Mouse (Mus musculus): ENCODE measurements around the gene Fignl2. TPM values are rescaled to one million over a fixed set of nuclear protein-coding genes. Genes with fewer than 3 reads are reported as not detected.

The Fignl2 gene
- polyA plus RNA-seq, 2 experiments: 0.28 to 1.0 TPM

DNA sequence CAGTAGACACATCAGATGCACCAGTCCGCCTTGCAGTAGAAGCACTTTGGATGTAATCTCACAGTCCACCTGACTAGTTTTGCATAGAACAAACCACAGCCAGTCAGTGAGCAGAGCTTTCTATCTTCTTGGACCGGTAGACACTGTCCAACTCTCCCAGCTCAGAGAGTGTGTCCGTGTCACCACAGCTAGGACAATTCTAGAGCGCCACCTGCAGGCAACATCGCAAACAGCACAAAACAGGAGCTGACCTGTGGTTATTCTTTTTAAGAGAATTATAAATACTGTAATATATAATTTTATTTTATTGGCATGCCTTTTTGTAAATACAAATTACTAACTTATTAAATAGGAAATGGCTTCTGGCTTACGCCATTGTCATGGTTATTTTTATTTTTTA lies 35.8 kb downstream of the Fignl2 start:
- Histone ChIP-seq H3K9me3 (ENCODE audit: control insufficient read depth, low read length) (no peaks in the 10 kb centered on the region), H3K27me3 (ENCODE audit: control insufficient read depth, insufficient read depth, low read length) (peaks cover 58% of the 10 kb centered on the region), H3K4me3 (ENCODE audit: insufficient read depth in 1 of 2, low read depth in 2 of 2, low read length in 2 of 2) (no peak overlapping the region), H3K4me1 (replicated peaks; ENCODE audit: control insufficient read depth in 2 of 2, insufficient read depth in 2 of 2, low read length in 1 of 2) (no peaks in the 10 kb centered on the region), H3K36me3 (replicated peaks; ENCODE audit: control insufficient read depth, insufficient read depth, low read depth) (no peaks in the 10 kb centered on the region), H3K27ac (no peak overlapping the region), H3K9ac (replicated peaks) (no peak overlapping the region), H3K4me2 (ENCODE audit: low read depth) (no peak overlapping the region)
- 19% methylated on average over 6 of the region's 6 CpGs for WGBS (ENCODE audit: insufficient replicate concordance)
- DNase-seq (ENCODE audit: low read depth in 3 of 3, low spot score in 3 of 3) (peak in 1 of 3 experiments; percentile 12), ATAC-seq (ENCODE audit: insufficient read depth) (no peak)
- TF ChIP-seq CTCF (IDR thresholded peaks at IDR 0.05; ENCODE audit: low read depth) (peak; percentile 71), EP300 (IDR thresholded peaks at IDR 0.05; ENCODE audit: low read depth) (no peak)

GRCm38 (mm10) chr15:101041966-101042365 lies 36.4 kb downstream of the Fignl2 start:
- H3K27me3 ChIP-seq (ENCODE audit: control insufficient read depth, insufficient read depth, low read length): peaks cover 51% of the 10 kb centered on the region
- DNase-seq (ENCODE audit: low read depth in 3 of 3, low spot score in 3 of 3) (no peak), ATAC-seq (ENCODE audit: insufficient read depth) (no peak)
- H3K27ac ChIP-seq: no peak overlapping the region
- 34% methylated on average over 6 of the region's 6 CpGs for WGBS (ENCODE audit: insufficient replicate concordance)
- H3K36me3 ChIP-seq (replicated peaks; ENCODE audit: control insufficient read depth, insufficient read depth, low read depth): no peaks in the 10 kb centered on the region
- no peak overlapping the region for H3K4me3 ChIP-seq (ENCODE audit: insufficient read depth in 1 of 2, low read depth in 2 of 2, low read length in 2 of 2)
- H3K4me1 ChIP-seq (replicated peaks; ENCODE audit: control insufficient read depth in 2 of 2, insufficient read depth in 2 of 2, low read length in 1 of 2): no peaks in the 10 kb centered on the region
- no peak overlapping the region for H3K9ac ChIP-seq (replicated peaks)
- no peaks in the 10 kb centered on the region for H3K9me3 ChIP-seq (ENCODE audit: control insufficient read depth, low read length)
- H3K4me2 ChIP-seq (ENCODE audit: low read depth): no peak overlapping the region
- TF ChIP-seq CTCF (IDR thresholded peaks at IDR 0.05; ENCODE audit: low read depth) (no peak), EP300 (IDR thresholded peaks at IDR 0.05; ENCODE audit: low read depth) (no peak)

GRCm38 (mm10) chr15:101039651-101040050 lies 38.7 kb downstream of the Fignl2 start:
- Histone ChIP-seq H3K4me3 (ENCODE audit: insufficient read depth in 1 of 2, low read depth in 2 of 2, low read length in 2 of 2) (no peak overlapping the region), H3K4me2 (ENCODE audit: low read depth) (no peak overlapping the region), H3K9me3 (ENCODE audit: control insufficient read depth, low read length) (no peaks in the 10 kb centered on the region), H3K9ac (replicated peaks) (no peak overlapping the region), H3K27ac (no peak overlapping the region), H3K36me3 (replicated peaks; ENCODE audit: control insufficient read depth, insufficient read depth, low read depth) (no peaks in the 10 kb centered on the region), H3K27me3 (ENCODE audit: control insufficient read depth, insufficient read depth, low read length) (peaks cover 29% of the 10 kb centered on the region), H3K4me1 (replicated peaks; ENCODE audit: control insufficient read depth in 2 of 2, insufficient read depth in 2 of 2, low read length in 1 of 2) (no peaks in the 10 kb centered on the region)
- DNase-seq (ENCODE audit: low read depth in 3 of 3, low spot score in 3 of 3) (no peak), ATAC-seq (ENCODE audit: insufficient read depth) (no peak)
- TF ChIP-seq CTCF (IDR thresholded peaks at IDR 0.05; ENCODE audit: low read depth): peak; percentile 50
- TF ChIP-seq EP300 (IDR thresholded peaks at IDR 0.05; ENCODE audit: low read depth): no peak
- WGBS (ENCODE audit: insufficient replicate concordance): 39% methylated on average over 17 of the region's 17 CpGs

DNA sequence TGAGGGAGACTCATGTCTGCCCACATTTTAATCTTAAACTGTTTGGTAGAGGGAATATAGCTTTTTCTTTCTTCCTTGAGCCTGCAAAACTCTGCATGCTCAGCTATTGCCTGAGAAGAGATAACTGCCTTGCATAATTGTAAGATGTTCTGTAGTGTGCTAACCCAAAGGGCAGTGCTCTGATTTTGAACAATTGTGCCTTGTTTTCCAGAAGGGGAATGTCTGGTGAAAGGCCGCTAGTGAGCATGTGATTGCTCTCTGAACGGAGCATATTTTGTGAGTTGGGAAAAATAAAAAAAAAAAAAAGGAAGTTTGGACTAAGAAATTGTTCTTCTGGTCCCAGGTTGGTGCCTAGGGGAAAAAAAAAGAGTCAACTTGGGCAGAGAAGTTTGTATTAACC lies 49.4 kb downstream of the Fignl2 start:
- WGBS (ENCODE audit: insufficient replicate concordance): 58% methylated on average over 2 of the region's 2 CpGs
- Histone ChIP-seq H3K36me3 (replicated peaks; ENCODE audit: control insufficient read depth, insufficient read depth, low read depth) (no peaks in the 10 kb centered on the region), H3K9me3 (ENCODE audit: control insufficient read depth, low read length) (no peaks in the 10 kb centered on the region), H3K9ac (replicated peaks) (no peak overlapping the region), H3K4me1 (replicated peaks; ENCODE audit: control insufficient read depth in 2 of 2, insufficient read depth in 2 of 2, low read length in 1 of 2) (no peaks in the 10 kb centered on the region), H3K4me2 (ENCODE audit: low read depth) (no peak overlapping the region), H3K4me3 (ENCODE audit: insufficient read depth in 1 of 2, low read depth in 2 of 2, low read length in 2 of 2) (no peak overlapping the region), H3K27ac (no peak overlapping the region), H3K27me3 (ENCODE audit: control insufficient read depth, insufficient read depth, low read length) (no peaks in the 10 kb centered on the region)
- DNase-seq (ENCODE audit: low read depth in 3 of 3, low spot score in 3 of 3): no peak
- no peak for ATAC-seq (ENCODE audit: insufficient read depth)
- TF ChIP-seq EP300 (IDR thresholded peaks at IDR 0.05; ENCODE audit: low read depth) (no peak), CTCF (IDR thresholded peaks at IDR 0.05; ENCODE audit: low read depth) (no peak)

GRCm38 (mm10) chr15:101011352-101011751 lies 67.0 kb downstream of the Fignl2 start:
- Histone ChIP-seq H3K36me3 (replicated peaks; ENCODE audit: control insufficient read depth, insufficient read depth, low read depth) (no peaks in the 10 kb centered on the region), H3K4me2 (ENCODE audit: low read depth) (no peak overlapping the region), H3K9ac (replicated peaks) (no peak overlapping the region), H3K9me3 (ENCODE audit: control insufficient read depth, low read length) (no peaks in the 10 kb centered on the region), H3K27ac (no peak overlapping the region), H3K4me1 (replicated peaks; ENCODE audit: control insufficient read depth in 2 of 2, insufficient read depth in 2 of 2, low read length in 1 of 2) (no peaks in the 10 kb centered on the region), H3K27me3 (ENCODE audit: control insufficient read depth, insufficient read depth, low read length) (no peaks in the 10 kb centered on the region), H3K4me3 (ENCODE audit: insufficient read depth in 1 of 2, low read depth in 2 of 2, low read length in 2 of 2) (no peak overlapping the region)
- DNase-seq (ENCODE audit: low read depth in 3 of 3, low spot score in 3 of 3): no peak
- WGBS (ENCODE audit: insufficient replicate concordance): 53% methylated on average over 6 of the region's 6 CpGs
- TF ChIP-seq CTCF (IDR thresholded peaks at IDR 0.05; ENCODE audit: low read depth): no peak
- no peak for TF ChIP-seq EP300 (IDR thresholded peaks at IDR 0.05; ENCODE audit: low read depth)
- no peak for ATAC-seq (ENCODE audit: insufficient read depth)

Measured in liver, embryonic 14.5 days (tissue).